Mouse (Mus musculus): ENCODE measurements around the gene Snd1.

DNA sequence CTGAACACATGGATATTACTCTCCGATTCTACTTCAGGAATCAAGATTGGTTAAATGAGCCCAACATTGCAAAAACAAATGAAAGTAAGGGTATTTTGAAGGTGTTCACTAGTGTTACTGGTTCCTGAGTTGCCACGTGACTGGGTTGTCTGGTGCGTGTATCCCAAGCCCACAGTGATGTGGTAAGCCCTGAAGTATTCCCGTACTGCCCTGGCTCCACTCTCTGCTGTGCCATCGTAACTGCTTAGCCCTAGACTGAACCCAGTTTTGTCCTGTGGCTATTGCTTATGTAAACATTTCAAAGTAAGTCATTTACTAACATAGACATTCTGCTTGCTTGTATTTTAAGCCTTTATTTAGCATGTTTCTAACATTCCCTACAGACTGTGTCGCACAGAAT is 256.3 kb downstream of the Snd1 start:
- TF ChIP-seq CTCF (IDR thresholded peaks at IDR 0.05; ENCODE audit: low read depth, low read length) (no peak), POLR2AphosphoS5 (IDR thresholded peaks at IDR 0.05; ENCODE audit: insufficient replicate concordance, low read depth, low read length) (no peak), GATA2 (IDR thresholded peaks at IDR 0.05; ENCODE audit: borderline replicate concordance, low read depth, low read length) (no peak), GATA1 (IDR thresholded peaks at IDR 0.05; ENCODE audit: borderline replicate concordance, low read length) (no peak), TAL1 (conservative IDR thresholded peaks at IDR 0.05; ENCODE audit: low read depth, low read length) (no peak)

Data from G1E (cell line).